Mouse (Mus musculus): ENCODE measurements at regions not wholly inside any gene's neighbourhood (a gene's known extent, or its start where the extent isn't known, plus 50 kb on each side); places are given as distances from the start of the nearest gene placed in this dataset.

GRCm38 (mm10) chr16:47058811-47059210, 560.5 kb upstream of the Nectin3 start:
- no peak for TF ChIP-seq GATA1 (IDR thresholded peaks at IDR 0.05; ENCODE audit: borderline replicate concordance, low read length)
- no peak for TF ChIP-seq FLI1 (IDR thresholded peaks at IDR 0.05; ENCODE audit: low read length)
